Mouse (Mus musculus) CD4-positive naive resting alpha-beta T cell, adult 76 days (primary cell): ENCODE measurements around the gene Ttc17. TPM values are rescaled to one million over a fixed set of nuclear protein-coding genes. Genes with fewer than 3 reads are reported as not detected.

ENCODE experiments used
- total RNA-seq: library from RNA; stranded (reverse); gene quantifications from one replicate; pipeline ENCODE4 v1.2.4, GENCODE M21; 2023

Gene Ttc17
- 41.7 TPM for total RNA-seq

GRCm38 (mm10) chr2:94406083-94406957 is at the start of gene Ttc17:
Gene Ttc17, minus strand, starts transcription at chr2:94406689.

Other genes with a start within 250 kb of the Ttc17 start
- gene Hsd17b12, start 248.7 kb downstream of the Ttc17 start, total RNA-seq: 41.8 TPM
- gene Api5, start 31.4 kb upstream of the Ttc17 start, total RNA-seq: 77.6 TPM